Mouse (Mus musculus): ENCODE data around the gene Tmem211.

Gene Tmem211

DNA sequence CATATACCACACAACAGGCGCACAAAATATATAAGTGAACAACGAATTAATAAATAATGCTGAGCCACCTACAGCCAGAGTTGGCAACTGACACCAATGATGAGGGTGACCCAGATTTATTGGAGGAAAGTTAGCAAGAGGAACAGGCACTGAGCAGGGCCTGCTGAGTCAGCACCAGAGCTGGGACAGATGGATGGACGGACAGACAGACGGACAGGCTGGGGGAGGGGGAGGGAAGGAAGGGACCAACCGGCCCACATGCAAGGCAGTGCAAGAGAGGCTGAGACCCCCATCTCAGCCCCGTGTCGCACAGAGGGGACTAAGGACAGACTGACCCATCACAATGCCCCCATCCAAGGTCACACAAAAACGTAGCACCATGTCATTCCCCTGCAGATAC, 12.7 kb upstream of the Tmem211 start:
- DNase-seq: no peak

DNA sequence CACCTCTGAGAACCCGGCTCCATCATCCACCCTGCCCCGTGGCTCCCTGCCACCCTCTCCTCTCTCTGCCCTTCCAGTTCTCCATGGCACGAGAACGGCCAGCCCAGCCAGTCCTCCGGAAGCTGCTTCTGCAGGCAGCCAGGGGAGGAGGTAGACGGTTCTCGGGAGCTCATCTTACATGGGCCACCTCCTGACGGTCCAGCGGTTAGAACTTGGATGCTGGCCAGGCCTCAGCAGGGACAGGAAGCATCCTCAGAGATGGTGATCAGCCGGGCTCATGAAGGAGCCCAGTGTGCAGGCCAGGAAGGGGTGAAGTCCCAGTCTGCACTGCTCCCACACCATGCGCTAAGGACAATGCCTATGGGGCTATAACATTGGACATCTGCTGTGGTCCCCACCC, 12.3 kb upstream of the Tmem211 start:
- no peak for DNase-seq

- DNase-seq: no peak
Measured at GRCm38 (mm10) chr5:113215610-113216011, 11.1 kb upstream of the Tmem211 start.

GRCm38 (mm10) chr5:113216328-113216960, 10.3 kb upstream of the Tmem211 start:
- no peak for DNase-seq

GRCm38 (mm10) chr5:113217076-113217475, 9.6 kb upstream of the Tmem211 start:
- DNase-seq: no peak

DNA sequence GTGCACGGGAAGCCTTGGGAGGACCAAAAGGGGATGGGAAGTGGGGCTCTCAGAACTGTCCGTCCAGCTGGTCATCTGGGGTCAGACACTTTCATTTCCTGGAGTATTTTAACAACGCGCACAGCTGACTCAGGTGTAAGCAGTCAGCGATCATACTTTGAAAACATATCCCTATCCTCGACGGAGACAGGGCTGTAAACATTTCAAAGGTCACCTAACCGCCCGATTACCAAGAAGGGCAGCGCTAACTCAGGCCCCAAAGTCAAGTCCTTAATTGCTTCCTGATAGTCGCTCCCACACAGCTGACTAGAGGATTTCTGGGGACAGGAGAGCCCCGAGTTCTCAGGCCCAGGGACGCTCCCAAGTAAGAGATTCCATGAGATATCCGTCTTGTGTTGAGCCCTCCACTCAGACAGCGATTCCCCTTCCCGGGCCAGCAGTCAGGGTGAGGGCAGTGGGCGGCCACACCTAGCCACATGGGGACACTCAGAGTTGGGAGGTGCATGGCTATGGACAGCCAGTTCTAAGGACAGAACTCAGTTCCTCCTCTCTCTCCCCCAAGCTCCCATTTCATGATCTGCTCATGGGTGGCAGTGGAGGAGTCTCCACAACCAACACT, 8.0 kb upstream of the Tmem211 start:
- DNase-seq: no peak

DNA sequence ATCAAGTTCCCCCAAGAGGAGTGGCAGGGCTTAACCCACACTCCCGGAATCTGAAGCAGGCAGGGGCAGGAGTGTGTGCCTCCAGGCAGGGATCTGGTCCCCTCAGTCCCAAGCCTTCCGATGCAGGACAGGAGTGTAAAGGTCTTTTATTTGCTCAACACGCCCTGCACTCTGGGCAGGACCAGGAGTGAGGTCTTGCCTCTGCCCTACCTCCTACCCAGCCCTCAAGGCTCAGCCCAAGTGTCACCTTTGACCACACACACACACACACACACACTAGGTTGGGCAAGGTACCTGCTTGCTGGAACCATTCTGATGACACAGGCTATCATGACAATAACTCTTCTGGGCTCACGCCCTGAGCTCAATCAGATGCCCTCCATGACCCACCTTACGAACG, 7.3 kb upstream of the Tmem211 start:
- no peak for DNase-seq

- DNase-seq: no peak
Measured at GRCm38 (mm10) chr5:113219876-113220275, 6.8 kb upstream of the Tmem211 start.

DNA sequence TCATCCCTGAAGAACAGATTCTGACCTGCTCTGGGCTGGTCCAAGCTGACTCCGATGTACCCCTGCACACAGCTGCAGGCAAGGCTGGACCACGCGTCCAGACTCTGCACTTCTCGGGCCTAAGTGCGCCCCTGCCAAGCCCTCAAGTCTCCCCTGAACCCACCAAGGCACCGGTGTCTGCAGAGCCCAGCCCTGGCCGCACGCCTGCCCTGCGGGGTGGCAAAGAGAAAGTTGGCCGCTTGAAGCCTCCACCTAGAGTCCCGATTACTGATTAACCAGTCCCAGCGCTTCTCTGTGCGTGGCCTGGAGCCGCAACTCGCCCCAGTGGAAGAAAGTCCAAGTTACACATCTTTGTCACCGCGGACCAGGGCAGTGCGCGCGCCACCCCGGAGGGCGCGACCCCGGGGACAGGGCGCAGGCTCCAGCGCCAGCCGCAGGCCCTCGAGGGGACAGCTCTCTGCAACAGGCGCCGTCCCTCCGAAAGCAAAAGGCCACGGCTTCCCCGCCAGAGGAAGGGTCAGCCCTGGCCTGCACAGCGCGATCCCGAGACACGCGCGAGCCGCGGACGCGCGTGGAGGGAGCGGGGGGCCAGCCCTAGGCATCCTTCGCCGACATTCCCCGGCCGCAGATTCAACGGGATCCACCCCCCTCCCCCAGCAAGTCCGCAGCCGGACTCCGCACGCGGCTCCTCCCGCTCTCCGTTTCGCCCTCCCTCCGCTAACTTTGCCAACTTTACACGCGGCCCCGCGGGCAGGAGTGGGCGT, 6.1 kb upstream of the Tmem211 start:
- no peak for DNase-seq

DNA sequence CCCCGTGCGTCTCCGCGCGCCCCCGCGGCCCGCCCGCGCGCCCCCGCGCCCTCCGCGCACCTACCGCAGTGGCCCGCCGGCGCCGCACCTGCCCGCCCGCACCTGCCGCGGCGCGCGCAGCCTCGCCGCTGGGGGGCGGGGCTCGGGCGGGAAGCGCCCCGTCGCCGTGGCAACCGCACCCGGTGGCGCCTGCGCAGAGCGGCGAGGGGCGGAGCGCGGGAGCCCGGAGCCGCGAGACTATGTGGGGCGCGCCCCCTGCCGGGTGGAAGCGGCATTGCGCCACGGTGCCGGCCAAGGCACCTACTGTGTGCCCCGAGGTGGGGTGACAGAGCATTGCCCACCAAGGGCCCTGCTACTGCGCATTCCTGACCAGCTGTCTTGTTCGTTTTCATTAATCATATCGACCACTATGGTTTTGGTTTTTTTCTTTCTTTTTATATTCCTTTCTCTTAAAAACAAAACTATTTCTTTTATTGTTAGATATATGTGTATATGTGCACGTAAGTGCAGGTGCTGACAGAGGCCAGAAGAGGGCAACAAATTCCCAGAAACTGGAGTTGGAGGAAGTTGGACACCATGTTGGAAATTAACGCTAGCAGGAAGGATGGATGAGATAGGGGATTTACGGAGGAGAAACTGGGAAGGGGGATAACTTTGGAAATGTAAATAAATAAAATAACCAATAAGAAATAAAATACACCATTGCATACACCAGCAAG, 5.4 kb upstream of the Tmem211 start, which contains the start of gene 2900026A02Rik:
2900026A02Rik (minus strand) TSS at position 90 of the 719 bp plus-strand sequence.
- peak; percentile 68 for DNase-seq

DNA sequence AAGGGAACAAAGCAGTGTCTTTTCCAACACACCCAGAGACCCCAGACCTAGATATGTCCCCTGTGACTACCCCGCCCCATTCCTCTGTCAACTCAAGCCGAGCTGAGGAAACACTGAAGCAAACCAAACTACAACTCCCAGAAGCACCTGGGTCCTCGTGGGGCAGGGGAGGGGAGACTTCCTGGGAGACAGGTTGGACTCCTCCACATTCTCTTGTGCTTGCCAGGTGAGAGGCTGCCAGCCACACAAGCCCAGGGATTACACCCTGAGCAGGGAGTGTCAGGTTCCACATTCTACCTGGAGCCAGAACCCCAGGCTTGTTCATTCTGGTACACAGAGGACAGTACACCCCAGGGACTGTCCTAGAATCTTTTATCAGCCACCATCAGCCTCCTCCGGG, 2.8 kb upstream of the Tmem211 start:
- DNase-seq: no peak

GRCm38 (mm10) chr5:113225271-113225670, 1.4 kb upstream of the Tmem211 start:
- DNase-seq: no peak

DNA sequence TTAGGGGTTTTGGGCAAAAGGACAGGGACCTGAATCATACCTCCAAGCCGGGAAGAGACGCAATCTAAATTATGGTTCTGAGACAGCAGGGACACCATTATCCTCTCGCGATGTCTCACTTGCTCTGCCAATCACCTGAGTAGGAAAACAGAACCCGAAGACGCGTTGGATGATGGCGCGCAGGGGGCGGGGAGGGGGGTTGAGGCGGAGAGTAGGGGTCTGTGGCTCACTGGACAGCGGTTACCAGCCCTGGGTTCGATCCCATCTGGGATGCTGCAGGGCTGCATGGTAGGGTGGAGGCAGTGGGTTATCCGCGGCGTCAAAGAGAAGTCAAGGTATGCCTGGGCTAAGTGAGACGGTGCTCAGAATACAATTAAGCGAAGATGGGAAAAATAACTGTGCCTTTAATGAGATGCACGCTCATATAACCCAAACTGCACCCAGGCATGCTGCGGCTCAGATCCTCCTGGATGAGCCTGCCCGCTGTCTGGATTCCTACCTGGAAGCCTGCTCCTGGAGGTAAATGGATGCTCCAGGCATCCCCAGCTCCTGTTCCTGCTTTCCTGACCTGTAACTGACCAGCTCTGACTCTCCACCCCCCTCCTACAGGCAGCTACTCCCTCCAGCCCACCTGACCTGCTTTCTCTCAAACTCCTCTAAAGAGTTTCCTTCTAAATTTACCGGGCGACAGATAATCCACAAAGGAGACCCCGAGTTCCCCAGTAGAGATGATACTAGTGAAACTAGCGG, 848 bp upstream of the Tmem211 start:
- no peak for DNase-seq

DNA sequence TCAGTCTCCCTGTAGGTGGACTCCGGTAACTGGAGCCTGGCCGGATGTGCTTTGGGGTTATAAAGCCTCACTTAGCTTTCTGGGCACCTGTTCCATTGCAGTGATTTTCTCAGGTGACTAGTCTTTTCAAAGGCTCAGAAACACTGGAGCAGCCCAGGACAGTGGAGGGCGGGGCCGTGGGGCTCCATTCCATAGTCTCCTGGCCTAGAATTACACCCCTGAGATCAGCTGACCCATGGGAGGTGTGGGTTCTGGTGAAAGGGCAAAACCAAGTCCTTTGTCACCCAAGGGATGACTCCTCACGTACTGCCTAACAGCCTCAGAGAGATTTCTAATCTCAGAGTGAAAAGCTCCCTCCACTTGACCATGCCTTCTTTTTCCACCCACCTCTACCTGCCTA, 3.5 kb downstream of the Tmem211 start:
- no peak for DNase-seq

DNA sequence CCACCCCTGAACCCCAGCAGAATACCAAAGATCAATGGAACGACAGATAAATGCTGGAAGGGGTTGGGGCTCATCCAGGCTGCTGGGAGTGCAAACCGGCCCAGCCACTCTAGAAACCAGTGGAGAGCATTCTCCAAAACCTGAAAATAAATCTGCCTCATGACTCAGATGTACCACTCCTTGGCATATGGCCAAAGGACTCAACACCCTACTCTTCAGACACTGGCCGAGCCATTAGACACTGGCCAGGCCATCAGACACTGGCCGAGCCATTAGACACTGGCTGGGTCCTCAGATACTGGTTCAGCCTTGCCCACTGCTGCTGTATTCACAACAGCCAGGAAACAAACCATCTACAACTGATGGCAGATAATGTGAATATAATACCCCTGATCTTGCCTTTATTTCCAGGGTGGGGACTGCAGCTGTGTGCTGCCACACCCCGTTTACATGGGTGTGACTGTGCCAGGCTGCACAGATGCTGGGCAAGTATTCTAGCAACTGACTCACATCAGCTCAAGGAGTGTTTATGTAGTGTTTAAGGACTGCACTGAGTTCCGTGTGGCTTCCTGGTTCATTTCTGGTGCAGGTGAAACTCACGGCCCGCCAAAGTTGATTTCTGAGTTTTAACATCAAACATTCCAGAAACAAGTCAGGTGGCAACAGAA, 22.7 kb downstream of the Tmem211 start:
- no peak for DNase-seq

DNA sequence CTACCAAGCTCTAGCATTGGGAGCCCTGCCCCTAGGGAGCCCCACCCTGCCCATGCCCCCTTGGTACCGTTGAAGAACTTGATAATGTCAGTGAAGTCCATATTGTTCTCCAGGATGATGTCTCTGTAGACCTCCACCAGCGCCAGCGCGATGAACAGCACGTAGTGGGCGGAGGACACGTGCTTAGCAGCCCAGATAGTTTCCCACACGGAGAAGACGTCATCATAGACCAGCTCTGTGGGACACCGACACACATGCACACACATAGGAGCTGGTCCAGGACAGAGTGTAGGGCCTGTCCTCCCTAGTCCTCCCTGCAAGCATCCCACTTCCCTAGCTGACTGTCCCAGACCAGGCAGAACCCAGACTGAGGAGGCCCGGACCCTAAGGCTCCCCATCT, 24.1 kb downstream of the Tmem211 start:
- peak; percentile 57 for DNase-seq

GRCm38 (mm10) chr5:113265637-113266036, 38.9 kb downstream of the Tmem211 start:
- DNase-seq: no peak

GRCm38 (mm10) chr5:113268246-113268645, 41.5 kb downstream of the Tmem211 start:
- no peak for DNase-seq

- DNase-seq: no peak
Measured at GRCm38 (mm10) chr5:113270043-113270442, 43.3 kb downstream of the Tmem211 start.

GRCm38 (mm10) chr5:113271207-113271811, 44.6 kb downstream of the Tmem211 start:
- peak; percentile 89 for DNase-seq

- no peak for DNase-seq
Measured at GRCm38 (mm10) chr5:113275839-113276238, 49.1 kb downstream of the Tmem211 start.
